Mouse (Mus musculus): ENCODE data around the gene Ssh3.

The Ssh3 gene

DNA sequence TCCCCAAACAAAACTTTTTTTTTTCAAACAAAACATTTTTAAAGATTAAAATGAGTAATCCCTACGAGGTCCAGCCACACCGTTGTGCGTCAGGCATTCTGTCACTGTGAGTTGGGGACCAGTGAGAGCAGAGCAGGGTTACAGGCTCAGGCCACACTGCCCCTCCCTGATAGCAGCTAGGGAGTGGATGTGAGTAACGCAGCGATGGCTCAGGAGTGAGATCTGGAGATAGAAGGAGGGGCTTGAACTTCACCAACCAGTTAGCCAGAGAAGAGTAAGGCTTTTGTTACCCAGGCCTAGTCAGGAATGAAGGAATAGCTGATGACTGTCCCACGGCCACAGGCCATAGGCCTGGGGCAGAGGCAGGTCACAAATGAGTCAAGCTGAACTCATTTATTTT lies 24.2 kb downstream of the Ssh3 start:
- DNase-seq (ENCODE audit: low spot score in 2 of 2): no peak

DNA sequence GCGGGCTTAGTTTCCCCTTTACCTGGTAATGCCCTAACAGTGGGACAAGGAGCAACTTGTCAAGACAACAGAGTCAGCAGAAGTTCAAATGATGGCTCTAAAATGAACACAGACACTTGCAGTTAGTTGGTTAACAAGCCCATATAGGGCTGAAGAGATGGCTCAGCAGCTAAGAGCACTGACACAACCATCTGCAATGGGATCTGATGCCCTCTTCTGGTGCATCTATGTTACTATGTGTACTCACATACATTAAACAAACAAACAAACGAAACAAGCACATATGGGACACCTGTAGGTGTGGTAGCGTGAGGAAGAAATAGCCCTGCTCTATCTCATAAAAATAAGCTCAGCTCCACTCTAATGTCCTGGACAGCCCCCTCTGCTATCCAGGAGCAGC lies 26.6 kb downstream of the Ssh3 start:
- no peak for DNase-seq (ENCODE audit: low spot score in 2 of 2)

DNA sequence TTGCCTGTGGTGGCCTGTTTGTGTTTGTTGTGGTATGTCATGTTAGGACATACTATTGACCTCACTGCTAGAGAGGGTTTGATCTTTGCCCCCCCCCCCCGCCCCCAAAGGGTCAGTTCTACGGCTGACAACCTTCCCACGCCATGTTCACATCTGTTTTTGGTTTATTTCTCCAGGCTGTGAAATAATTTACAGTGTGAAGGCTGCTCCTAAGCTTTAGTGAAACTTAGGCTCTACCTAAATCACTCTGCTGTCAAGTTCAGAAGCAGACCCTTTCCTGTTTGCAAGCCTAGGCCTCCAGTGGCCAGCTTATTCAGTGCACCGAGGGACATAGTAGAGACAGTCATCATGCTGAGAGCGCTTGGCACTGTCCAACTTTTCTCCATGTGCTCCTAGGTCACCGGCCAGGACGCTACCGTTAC lies 28.7 kb downstream of the Ssh3 start:
- DNase-seq (ENCODE audit: low spot score in 2 of 2): no peak

DNA sequence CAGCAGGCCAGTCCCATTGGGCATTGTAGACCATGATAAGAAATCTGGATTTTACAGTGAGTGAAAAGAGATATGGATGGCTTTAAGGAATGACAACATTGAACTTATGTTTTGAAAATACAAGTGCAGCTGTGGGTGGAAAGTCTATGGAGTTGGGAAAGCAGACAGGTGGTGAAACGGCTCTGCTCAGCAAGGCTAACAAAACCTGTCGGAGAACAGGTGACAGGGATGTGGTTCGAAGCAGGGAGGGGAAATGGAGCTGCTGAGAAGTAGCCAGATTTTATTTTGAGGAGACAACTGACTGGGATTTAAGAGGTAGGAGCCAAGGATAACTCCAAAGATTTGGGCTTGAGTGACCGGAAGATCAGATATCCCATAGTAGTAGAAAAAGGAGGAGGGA lies 34.4 kb downstream of the Ssh3 start:
- DNase-seq (ENCODE audit: low spot score in 2 of 2): no peak

DNA sequence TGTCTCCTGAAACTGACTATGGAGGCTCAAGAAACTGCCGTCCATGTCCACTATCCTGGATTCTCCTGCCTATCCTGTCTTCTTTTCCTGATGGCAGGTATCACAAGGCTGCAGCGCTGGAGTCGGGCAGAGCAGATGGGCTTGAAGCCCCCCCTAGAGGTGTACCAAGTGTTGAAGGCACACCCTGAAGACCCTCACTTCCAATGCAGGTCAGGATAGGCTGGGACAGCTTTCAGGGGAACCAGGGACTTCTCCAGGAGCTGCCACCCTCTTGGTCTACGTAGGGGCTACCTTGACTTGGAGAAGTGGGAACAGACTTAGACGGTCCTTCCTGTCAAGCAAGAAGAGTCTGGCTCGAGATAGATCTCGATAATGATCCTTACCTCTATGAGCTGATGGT lies 36.3 kb downstream of the Ssh3 start:
- DNase-seq (ENCODE audit: low spot score in 2 of 2): no peak

DNA sequence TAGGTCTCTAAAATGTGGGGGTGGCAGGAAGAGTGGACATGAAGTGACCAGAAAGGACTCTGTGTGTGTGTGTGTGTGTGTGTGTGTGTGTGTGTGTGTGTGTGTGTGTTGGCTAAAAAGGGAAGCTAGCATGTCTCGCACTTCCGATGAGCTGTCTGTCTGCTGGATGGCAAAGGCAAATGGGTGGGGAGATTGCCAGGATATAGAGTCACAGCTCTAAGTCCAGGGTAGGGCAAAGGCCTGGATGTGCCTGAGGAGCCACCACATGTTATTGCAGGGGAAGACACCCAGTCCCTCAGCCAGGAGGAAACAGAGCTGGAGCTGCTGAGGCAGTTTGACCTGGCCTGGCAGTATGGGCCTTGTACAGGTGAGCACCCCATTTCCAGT lies 36.8 kb downstream of the Ssh3 start:
- peak in 1 of 2 experiments; percentile 39 for DNase-seq (ENCODE audit: low spot score in 2 of 2)

DNA sequence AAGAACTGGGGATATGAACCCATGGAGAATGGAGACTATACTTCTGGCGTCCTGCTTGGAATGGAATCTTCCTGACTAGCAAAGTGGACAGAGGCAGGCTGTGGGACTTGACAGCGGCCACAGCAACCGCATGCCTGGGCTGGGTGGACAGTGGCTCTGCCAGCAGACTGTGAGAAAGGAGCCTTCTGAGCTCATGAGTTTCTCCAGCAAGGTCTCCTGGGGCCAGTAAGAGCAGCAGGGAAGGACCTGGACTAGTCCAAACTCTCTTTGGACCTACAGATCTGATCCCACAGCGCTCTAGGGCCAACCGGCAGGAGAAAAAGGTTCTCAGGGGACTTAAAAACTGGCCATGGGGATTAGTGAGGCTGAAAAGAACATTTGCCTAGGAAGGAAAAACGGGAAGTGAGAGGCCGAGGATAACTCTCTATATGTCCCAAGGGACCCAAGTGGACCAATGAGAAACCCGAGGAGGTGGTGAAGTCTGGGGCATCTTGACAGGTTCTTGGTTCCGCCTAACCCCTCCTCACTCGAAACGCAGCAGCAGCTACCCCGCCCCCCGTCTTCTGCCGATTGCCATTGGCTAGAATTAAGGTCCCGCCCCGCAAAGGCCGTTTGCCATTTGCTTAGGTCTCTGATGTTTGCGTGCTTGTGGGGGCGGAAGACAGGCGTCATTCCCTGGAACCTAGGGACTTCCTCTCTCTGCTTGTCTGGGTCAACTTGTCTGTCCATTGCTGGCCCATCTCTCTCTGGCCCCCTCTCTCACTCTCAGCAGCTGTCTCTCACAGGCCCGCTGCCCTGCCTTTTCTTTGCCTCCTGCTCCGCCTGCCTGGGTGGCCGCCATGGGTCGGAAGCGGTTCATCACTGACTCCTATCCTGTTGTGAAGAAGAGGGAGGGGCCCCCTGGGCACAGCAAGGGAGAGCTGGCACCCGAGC lies 37.5 kb downstream of the Ssh3 start, which contains the start of gene Pold4:
TSS of gene Pold4 (plus strand) at position 647 of the 933 bp plus-strand sequence.
- peak; percentile 95 to 96 for DNase-seq (ENCODE audit: low spot score in 2 of 2)

DNA sequence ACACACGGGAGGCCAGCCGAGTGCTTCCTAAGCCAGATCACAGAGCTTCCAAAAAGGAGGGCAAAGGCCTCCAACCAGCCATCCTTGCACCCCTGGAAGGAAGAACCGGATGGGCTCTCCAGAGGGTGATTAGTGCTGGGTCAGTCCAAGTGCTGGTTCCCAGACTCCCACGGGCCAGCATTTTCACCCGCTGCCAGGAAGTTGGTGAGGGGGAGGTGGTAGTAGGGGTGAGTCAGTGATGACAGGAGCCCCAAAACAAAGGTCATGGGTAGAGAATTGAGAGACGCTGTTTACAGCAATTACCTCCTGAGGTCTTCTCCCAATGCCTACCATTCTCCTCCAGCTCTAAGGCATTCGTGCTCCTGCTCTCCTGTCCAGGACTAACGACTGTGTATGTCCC lies 38.6 kb downstream of the Ssh3 start:
- DNase-seq (ENCODE audit: low spot score in 2 of 2): no peak

DNA sequence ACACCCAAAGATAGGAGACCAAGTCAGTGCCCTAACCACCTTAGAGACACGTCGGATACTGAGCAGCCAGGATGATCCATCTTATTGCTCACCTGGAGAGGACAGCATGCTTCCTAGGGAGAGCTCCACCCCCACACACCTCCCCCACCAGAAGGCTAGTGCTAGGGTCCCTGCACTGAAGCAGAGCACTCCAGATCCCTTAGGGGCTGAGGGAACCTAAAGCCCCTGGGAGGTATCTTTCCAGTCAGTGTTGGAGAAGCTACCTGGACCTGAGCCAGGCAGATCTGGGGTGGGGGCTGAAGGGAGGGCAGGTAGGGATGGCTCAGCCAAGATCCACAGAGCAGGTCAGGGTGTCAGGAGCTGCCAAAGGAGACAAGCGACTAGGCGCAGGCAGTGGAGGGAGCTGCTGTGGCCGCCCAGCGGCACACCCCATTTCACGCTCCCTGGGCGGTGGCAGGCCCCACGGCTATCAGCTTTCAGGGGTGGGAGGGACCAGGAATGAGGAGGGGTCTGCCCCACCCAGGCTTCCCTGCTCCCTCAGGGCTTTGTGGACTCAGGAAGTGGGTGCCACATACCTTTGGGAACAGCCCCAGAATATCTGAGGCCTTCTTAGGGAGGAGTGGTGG lies 39.4 kb downstream of the Ssh3 start:
- no peak for DNase-seq (ENCODE audit: low spot score in 2 of 2)

DNA sequence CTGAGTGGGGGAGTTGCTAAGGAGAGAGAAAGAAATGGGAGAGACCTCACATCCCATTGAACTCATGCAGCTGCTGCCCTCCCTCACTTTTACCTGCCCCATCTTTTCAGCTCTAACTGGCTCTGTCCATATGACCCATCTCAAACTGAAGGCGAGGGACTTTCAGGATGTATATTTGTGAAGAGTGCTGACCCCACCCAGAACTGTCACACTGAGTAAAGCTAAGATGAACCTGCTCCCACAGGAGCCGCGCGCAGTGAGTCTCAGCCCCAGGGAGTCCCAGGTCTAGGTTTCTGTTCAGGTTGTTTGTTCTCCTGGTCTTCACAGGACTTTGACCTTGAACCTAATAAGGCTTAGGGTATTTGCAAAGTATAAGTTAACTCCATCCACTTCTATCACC lies 40.1 kb downstream of the Ssh3 start:
- no peak for DNase-seq (ENCODE audit: low spot score in 2 of 2)

DNA sequence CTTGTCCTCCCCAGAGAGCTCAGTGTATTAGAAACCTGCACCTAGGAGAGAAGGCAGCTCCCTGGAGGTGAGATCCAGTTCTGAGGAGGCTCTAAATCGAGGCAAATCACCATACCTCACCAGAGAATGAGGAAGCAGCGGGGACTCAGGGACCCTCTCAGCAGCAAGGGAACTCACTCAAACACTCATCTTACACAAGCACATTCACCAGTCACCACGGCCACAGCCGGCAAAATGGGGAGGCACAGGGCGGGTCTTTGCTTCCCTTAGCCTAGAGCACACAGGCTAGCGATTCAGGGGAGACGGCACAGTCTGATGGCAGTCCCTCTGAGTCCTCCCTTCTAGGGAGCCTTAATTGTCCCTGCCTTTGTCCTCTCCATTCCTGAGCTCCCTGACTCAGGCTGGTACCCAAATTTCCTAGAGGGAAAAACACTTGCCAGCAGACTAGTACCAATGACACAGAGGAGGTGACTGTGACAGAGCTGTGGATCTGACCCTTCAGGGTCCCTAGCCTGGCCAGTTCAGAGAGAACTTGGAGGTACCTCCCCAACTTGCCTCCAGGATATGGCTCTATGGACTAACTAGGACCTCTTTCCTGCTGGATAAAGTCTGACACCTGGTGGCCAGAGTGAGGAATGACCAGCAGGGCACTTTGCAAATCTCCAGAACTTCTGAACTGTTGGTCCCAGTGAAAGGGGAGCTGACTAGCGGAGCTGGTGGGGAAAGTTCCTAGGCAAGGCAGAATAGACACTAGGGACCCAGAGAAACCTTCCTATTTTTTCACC lies 40.9 kb downstream of the Ssh3 start:
- DNase-seq (ENCODE audit: low spot score in 2 of 2): peak; percentile 60 to 75

DNA sequence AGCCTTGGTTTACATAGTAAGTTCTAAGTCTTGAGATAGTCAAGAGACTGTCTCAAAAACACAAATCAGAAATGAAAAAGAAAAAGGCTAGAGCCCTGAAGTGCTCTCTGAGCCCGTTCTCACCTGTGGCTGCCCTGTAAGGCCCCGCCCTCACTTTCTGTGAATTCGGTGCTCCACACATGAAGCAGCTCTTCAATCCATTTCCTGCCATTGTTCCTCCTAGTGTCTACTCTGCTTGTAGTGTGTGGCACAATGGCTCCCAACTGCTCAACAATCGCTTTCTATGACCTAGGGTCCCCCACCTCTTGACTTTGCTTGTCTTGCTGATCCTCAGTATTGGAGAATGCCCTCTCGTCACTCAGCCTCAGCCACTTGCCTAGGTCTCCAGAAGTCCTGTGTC lies 41.5 kb downstream of the Ssh3 start:
- DNase-seq (ENCODE audit: low spot score in 2 of 2): no peak

DNA sequence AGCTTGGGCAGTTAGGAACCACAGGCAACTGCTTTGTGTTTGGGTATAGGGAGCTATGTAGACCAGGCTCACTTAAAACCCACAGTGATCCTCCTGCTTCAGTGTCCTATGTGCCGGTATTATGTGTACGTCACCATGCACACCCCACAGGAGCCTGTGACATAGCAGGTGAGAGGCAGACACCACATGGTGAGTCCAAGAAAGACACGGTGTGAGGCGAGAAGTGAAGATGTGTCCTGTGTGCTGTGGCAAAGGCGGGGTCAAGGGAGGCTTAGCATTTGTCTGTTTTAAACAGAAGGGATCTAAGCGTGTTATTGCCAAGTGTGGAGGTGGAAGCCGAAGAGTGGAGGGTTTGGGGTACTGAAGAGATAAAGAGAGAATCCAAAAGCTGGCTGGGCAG lies 42.2 kb downstream of the Ssh3 start:
- no peak for DNase-seq (ENCODE audit: low spot score in 2 of 2)

DNA sequence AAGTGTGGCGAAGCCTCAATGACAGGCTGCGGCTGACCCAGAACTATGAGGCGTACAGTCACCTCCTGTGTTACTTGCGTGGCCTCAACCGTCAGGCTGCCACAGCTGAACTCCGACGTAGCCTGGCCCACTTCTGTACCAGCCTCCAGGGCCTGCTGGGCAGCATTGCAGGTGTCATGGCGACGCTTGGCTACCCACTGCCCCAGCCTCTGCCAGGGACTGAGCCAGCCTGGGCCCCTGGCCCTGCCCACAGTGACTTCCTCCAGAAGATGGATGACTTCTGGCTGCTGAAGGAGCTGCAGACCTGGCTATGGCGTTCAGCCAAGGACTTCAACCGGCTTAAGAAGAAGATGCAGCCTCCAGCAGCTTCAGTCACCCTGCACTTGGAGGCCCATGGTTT lies 46.8 kb downstream of the Ssh3 start:
- no peak for DNase-seq (ENCODE audit: low spot score in 2 of 2)

DNA sequence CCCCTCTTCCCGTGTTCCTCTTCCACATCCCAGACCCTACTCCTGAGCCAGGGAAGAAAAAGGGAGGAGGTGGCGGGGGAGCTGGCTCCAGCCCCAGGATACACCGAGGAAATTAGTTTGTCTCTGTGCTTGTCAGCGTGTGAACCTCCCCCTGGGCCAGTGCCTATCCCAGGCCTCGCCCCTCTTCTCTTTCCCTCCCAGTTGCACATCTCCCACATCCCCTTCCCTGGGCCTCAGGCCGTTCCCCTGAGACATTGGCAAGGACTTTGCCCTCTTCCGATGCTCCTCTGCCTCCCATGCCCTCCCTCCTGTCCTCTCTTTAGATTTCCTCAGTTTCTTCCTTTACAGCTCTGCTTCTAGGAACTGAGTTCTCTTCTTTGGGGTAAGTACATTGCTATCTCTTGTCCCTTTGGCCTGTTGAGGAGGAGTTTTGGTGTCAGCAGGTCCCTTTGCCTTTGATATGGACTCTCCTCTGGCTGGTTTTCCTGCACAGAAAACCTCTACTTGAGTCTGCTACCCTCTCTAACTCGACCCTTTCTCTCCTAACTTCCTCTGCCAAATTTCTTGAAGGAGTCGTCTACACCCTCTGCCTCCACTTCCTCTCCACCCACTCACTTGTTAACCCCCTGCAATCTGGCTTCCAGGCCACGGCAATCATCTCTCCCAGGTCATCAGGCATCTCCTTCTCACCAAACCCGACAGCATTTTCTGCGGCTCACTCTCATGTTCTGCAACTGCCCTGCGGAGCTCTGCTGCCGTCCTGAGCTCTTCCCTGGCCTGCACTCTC lies 47.8 kb downstream of the Ssh3 start:
- no peak for DNase-seq (ENCODE audit: low spot score in 2 of 2)

DNA sequence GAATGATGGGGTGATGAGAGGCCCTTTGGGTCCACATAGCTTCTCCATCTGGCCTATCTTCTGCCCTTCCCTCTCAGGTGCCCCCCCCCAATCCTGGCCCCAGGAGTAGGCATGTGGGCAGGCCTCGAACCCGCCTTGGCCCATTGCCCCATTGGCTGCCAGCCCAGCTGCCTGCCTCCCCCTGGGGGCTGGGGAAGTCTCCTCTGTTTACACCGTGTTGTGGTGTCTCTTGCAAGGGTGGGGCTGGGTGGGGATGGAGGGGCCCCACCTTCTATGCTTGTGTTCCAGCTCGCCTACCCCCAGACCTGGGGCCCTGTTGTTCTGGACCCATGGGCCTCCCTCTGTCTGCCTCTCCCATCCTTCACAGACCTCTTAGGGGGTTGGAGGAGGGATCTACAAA lies 48.6 kb downstream of the Ssh3 start:
- no peak for DNase-seq (ENCODE audit: low spot score in 2 of 2)

DNA sequence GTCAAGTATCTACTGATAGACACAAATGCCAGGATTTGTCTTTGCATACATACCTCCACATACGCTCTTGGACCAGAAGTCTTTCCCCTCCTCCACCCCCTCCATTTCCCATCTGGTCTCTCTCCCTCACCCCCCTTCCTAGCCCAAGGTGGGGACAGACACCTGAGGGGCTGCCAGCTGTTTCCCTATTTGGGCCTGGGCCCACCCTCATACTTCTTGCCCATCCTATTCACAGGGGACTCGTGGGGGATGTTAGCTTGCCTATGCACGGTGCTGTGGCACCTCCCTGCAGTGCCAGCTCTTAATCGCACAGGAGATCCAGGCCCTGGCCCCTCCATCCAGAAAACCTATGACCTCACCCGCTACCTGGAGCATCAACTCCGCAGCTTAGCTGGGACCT lies 49.0 kb downstream of the Ssh3 start:
- no peak for DNase-seq (ENCODE audit: low spot score in 2 of 2)

DNA sequence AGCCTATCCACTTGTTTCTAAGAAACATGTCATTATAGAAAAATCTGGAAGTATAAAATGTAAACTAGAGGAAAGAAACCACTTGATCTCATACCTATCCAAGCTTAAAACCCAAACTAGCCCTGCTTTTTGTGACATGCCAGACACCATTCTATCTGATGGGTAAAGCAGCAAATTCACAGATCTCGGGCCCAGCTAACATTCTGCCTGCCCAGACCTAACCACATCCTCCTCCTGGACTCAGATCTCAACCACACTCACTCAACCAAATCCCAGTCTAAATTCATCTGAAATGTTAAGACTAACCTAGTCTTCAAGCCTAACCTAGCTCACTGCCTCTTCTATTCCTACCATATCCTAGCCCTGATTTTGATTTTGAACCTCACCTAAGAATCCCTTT lies 50.2 kb downstream of the Ssh3 start:
- no peak for DNase-seq (ENCODE audit: low spot score in 2 of 2)

DNA sequence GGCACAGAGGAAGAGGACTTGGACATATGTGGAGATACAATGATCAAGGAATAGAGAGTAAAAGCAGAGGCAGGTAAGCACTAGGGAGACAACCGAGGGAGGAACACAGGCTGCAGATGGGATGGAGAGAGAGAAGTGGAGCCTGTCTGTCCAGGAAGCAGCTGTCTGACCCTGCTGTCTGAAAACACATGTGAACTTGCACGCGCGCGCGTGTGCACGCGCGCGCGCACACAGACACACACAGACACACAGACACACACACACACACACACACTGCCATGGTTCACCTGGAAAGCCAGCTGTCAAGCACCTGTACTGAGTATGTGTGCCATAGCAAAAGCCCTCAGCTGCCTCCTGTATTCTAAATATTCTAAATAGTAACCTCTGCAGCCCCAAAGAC lies 50.7 kb downstream of the Ssh3 start:
- DNase-seq (ENCODE audit: low spot score in 2 of 2): no peak

DNA sequence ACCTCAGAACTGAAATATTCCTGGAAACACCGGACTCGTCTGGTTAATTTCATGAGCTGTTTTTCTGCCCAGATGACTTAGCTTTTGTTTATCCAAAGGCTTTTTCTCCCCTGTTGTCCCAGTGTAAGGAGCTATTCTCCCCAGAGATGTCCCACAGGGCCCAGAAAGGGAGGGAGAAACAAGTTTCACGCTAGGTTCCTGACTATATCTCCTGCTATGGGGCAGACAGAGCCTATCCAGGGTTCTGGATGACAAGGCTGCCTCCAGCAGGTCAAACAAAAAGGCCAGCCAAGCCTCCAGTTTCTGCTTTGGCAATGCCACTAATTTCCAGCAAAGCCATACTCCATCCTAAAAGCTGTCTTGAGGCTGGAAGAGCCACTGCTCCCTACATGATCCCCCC lies 51.1 kb downstream of the Ssh3 start:
- no peak for DNase-seq (ENCODE audit: low spot score in 2 of 2)

DNA sequence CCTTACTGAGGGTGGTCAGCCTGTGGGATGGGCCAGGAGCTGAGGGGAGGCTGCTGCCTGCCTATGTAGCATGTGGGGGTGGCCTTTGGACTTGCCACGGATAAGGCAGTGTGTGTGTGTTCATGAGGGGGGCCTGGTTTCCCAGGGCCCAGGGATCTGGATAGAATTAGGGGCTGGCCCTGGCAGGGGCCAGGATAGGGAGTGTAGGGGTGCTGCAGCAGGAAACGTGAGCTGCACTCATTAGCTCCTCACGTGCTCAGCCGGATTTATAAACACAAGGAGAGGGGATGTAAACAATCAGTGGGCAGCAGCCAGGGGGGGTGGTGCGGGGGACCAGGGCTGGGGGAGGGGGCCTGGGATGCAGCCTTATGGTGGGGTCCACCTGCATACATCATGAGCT lies 51.8 kb downstream of the Ssh3 start:
- no peak for DNase-seq (ENCODE audit: low spot score in 2 of 2)

Measured in frontal cortex, postnatal 14 days (tissue).